Mouse (Mus musculus) testis, postnatal 14 days (tissue): Measurements from ENCODE around the gene Rpn1.
"Not testable (repeated sequence)": the region's sequence is repeated elsewhere in the genome, so short reads cannot be mapped to it uniquely, and the experiment has no call there.

ENCODE experiments used
- DNase-seq: peaks from one replicate; pipeline ENCODE4 v3.0.0; 2021; ENCODE audit warnings: low spot score

Rpn1 gene

GRCm38 (mm10) chr6:88121781-88122180 lies 37.5 kb downstream of the Rpn1 start:
- DNase-seq, result no peak

DNA sequence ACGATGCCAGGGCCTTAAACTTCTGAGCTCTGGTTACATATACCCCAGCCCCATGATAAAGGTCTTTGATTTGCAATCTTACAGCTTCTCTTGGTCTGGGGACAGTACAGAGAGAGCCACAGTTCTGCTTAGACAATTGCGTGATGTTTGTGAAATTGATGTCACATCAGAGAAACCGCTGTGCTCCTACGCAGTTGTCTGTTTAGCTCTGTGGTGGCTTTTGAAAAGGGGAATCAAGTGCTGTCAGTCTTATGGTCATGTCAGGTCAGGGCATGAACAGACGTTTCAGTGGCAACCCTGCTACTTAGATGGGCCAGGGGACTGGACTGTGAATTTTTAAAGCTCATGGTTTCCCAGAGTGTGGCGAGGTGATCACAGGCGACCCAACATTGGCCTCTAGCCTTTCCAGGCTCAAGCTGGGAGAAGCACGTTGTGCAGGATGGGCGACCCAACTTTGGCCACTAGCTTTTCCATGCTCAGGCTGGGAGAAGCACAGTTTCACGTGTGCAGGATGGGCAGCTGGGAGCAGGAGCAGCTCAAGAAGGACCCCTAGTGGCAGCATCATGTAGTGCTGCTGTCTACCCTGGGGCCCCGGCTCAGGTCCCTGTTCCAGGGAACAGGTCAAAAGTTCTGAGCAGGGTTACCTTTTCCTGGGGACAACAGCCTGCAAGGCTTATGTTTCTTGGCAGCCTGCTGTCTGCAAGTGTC lies 39.0 kb downstream of the Rpn1 start:
- DNase-seq, result peak; percentile 53

DNA sequence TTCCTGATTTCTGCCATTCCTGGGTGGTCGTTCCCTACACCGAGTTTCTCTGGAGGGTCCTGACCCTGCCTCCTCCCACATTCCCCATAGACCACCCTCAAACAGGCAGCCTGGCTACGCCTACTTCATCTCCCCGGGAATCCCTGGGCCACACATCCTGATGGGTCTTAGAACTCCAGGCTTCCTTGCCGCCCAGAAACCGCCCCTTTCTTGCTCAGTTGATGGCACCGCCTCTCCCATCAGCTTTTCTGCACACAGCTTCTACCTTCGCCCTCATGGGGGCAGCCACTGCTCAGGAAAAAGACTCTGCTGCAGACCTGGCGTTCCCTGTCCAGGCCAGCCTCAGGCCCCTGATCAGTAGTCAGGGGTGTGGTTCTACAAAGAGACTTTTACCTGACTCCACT lies 39.6 kb downstream of the Rpn1 start:
- peak; percentile 50 for DNase-seq

DNA sequence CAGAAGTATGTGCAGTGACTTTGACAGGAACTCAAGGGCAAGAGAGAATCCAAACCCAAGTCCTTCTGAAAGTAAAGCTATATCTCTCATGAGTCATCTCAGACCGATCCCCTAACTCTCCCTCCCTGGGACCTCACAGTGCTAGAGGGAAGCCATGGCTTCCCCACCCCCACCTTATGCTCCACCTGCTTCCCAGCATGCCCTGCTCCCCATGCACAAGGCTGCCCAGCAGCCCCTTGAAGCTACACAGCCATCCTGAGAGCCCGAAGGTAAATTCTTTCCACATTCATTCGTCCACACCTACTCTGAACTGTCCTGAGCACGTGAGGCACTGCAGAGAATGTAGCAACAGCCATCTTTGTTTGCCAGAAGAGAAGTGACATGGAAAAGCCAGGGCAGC lies 40.3 kb downstream of the Rpn1 start:
- no peak for DNase-seq

DNA sequence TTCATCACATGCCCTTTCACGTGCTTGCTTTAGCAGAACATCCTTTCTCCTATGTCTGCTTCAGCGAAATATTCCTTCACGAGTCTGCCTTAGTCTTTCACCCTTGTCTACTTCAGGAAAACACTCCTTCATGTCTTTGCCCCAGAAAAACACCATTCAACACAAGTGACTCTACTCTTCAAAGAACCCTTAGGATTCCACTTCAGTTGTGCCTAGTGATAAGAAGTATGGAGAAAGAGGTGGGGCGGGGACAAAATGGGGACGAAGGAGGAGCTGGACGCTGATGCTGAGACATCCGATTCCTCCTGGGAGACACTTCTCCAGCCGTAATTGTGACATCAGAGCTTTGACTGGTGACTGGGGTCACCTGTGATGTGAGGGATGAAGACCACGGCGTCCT lies 41.5 kb downstream of the Rpn1 start:
- DNase-seq, result not testable (repeated sequence)

DNA sequence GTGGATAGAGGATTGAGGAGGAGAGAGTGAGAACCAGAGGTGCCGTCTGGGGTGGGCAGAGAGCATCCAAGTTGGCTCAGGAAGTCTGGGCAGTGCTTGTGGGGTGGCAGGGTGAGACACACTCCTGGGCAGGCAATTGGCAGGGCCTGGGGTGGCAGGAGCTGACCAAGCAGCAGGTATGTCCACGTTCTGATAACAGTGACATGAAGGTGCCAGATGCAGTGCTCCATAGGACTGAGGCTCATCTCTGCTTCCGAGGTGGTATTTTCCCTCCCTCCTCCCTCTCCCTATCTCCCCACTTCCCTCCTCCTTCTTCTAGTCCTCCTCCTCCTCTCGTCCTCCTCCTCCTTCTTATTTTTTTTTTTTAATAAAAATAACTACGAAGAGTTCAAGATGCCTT lies 47.2 kb downstream of the Rpn1 start:
- DNase-seq, result no peak

GRCm38 (mm10) chr6:88132051-88132450 lies 47.8 kb downstream of the Rpn1 start:
- DNase-seq, result no peak

DNA sequence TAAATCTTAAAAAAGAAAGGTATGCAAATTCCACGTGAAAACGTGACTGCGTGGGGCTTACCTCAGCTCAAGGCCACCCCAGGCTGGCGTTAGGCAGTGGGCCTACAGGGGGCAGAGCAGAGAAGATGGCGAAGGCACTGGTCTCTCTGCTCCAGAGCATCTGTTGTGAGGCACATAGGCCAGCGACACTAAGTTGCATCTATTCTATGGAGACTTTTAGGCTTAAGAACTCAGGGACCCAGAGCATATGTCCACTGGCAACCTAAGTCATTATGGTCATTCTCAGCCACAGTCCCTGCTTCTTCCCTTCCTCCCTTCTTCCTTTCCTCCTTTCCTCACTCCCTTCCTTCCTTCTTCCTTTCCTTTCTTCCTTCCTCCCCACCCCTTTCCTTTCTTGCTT lies 48.8 kb downstream of the Rpn1 start:
- DNase-seq, result no peak

DNA sequence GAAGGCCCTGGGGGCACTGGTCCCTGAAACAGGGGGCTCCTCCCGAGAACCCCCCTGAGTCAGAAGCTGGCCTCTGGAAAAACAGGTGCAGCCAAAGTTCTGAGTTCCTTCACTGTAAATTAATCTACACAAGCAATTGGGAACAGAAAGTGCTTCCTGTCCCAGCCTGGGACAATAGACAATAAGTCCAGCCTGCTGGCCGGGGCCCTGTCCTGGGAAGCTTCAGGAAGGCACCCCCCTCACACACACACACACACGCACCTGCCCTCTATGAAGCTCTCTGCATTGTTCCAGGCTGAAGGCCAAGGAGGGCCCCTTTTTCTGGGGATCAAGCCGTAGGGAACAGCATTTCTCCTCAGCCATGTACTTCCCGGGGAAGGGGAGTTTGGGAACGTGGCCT lies 49.6 kb downstream of the Rpn1 start:
- DNase-seq, result no peak

DNA sequence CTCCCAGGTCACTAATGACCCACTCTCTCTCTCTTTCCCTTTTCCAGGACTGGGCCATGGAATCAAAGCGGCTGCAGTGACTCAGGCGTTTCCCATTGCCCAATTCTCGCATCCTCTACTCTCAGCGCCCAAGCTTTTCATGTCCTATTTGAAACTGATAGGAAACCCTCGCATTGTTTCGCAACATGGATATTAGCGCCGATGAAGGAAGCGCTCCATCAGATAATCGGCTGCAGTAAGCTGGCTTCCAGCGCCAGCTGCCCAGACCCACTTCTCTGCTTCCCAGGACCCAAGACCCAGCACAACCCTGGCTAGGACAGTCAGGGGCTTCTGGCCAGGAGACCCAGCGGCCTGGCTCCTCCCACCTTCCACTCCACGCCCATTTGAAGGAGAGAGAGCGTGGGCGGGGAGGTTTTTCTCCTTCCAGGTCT lies 51.9 kb downstream of the Rpn1 start:
- DNase-seq, result no peak

DNA sequence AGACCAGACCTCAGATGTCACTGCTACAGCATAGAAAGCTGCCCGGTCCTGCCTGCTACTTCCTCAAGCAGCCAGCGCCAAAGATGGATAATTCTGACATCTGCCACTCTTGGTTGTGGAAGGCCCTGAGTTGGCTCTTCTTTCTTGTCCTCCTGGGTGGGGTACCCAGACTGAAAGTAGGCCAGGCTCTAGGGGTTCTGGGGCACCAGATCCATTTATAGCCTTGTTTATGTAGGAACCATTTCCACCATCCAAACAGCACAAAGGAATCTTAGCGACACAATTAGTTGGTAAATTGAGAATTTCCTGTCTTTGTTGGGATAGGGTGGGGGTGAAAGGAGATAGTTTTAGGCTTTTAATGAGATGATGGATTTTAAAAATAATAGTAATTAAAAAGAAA lies 54.2 kb downstream of the Rpn1 start:
- DNase-seq, result no peak

GRCm38 (mm10) chr6:88140264-88140663 lies 56.0 kb downstream of the Rpn1 start:
- no peak for DNase-seq

DNA sequence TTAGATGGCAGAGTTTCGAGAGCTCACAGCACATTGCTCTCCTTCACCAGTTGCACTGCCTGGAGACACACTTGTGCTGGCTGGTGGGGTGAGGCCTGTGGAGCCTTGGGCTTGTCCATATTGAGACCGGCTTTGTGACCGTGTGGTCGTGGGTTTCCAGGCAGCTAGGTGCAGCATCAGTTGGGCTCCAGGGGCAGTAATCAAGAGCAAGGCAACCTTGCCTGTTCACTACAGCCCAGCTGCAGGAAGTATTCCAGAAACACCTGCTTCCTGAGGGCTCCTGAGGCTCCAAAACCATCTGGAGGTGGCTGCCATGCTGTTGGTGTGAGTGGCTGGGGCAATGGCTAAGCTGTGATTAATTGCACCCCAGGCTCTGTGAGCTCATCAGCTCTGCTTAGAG lies 61.5 kb downstream of the Rpn1 start:
- DNase-seq, result no peak

DNA sequence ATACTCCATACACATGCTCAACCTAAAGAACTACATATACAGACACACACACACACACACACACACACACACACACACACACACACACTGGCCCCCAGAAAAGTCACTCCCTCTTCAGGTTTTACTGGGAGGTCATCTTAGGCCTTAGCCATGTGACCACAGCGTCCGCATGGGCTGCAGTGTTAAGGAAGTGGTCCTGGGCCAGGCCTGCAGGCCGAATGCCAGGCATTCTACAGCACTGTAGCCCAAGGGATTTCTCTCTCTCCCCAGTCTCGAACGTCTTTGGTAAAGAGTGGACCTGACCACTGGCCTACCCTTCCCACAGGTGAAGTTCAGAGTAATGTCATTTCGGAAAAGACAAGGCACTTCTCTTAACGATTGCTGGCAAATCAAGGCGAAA lies 62.3 kb downstream of the Rpn1 start:
- DNase-seq, result no peak

DNA sequence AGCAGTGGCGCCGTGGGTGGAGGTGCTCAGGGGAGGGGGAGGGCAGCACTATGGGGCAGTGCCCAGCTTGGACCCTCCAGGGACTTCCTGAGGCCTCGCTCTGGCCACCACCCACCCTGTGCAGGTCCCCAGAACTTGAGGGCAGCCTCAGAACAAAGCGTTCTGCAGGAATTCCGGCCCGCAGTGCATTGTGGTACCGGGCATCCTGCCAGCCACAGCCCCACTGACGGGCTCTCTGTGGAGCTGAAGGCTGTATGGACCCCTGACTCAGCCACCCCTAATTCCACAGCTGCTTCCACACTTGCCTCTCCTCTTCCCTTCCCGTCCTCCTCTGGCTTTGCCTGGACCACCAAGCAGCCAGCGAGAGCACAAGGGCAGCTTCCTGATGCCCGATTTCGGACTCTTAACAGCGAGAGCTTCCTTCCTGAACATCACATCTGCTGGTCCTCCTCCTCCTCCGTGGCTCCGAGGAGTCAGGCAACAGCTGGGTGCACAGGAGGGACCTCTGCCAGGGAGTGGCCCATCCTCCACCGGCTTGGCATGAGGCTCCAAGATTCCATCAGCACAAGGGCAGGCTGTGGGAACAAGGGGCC lies 63.2 kb downstream of the Rpn1 start:
- DNase-seq, result peak; percentile 52

- no peak for DNase-seq
Observed at GRCm38 (mm10) chr6:88151335-88151734, 67.1 kb downstream of the Rpn1 start.

DNA sequence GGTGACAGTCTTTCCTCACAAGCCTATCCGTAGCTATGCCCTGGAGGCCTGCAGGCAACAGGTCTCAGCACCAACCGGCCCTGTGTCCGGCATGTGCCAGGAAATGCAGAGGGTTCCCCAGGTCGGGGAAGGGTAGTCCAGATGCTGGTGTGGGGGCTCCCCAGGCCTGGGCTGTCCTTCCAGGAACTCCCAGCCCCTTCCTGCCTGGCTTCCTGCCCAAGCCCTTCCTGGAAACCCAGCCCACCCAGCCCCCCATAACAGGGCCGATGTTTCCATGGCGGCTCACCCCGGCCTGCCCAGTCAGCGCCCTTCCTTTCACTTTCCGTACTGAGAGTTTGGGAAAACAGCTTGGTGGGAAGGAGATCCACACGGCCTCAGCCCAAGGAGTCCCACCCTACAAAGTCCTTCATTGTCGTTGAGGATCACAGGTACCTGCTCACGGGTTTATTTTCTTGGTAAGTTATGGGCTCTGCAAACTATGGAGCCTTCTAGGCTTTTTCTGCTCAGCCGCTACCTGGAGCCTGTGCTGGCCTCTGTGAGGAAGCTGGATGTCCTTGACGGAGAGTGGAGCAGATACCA lies 67.9 kb downstream of the Rpn1 start:
- no peak for DNase-seq

DNA sequence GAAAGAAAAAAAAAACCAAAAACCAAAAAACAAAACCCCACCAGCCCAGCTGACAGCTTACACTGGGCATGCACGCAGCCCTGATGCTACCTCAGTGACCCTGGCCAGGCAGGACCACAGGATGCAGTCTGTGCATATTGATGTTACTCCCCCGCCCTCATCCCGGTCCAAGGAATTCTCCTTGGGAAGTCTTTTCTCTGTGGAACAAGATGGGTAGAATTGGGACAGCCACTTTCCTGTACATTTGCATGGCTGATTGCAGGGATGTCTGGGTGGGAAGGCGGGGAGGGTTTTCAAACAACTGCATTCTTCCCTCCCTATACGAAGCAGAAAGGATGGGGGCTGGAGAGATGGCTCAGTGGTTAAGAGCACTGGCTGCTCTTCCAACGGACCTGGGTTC lies 68.7 kb downstream of the Rpn1 start:
- DNase-seq, result no peak
